Mouse (Mus musculus): ENCODE results near the gene Osbpl2. TPM values are rescaled to one million over a fixed set of nuclear protein-coding genes. Genes with fewer than 3 reads are reported as not detected.
"Not testable (repeated sequence)": the region's sequence is repeated elsewhere in the genome, so short reads cannot be mapped to it uniquely, and the experiment has no call there.

Osbpl2 gene
- polyA plus RNA-seq, 1 experiment from 2014 or later = 72.3 TPM

GRCm38 (mm10) chr2:180170151-180170805 is 51.2 kb downstream of the Osbpl2 start:
- no peak overlapping the region for H3K27ac ChIP-seq (ENCODE audit: low read length)
- H3K9ac ChIP-seq (replicated peaks; ENCODE audit: low read depth, low read length) = no peak overlapping the region
- H3K4me1 ChIP-seq (replicated peaks; ENCODE audit: control insufficient read depth, insufficient read depth, low read length) = peaks cover 19% of the 10 kb centered on the region
- peaks cover 4% of the 10 kb centered on the region for H3K36me3 ChIP-seq (ENCODE audit: control insufficient read depth, insufficient read depth)
- no peak for ATAC-seq
- 70% methylated on average over 11 of the region's 11 CpGs for WGBS
- H3K4me3 ChIP-seq (replicated peaks; ENCODE audit: low read length) = no peak overlapping the region
- no peaks in the 10 kb centered on the region for H3K9me3 ChIP-seq (ENCODE audit: control insufficient read depth, low read length)
- H3K4me2 ChIP-seq (ENCODE audit: low read length) = no peak overlapping the region
- H3K27me3 ChIP-seq (replicated peaks; ENCODE audit: control insufficient read depth, insufficient read depth, low read length) = no peaks in the 10 kb centered on the region

- no peaks in the 10 kb centered on the region for H3K27me3 ChIP-seq (replicated peaks; ENCODE audit: control insufficient read depth, insufficient read depth, low read length)
- no peaks in the 10 kb centered on the region for H3K9me3 ChIP-seq (ENCODE audit: control insufficient read depth, low read length)
- H3K4me2 ChIP-seq (ENCODE audit: low read length) = peak within 1 kb of the TSS; percentile 99
- H3K27ac ChIP-seq (ENCODE audit: low read length) = peak within 1 kb of the TSS; percentile 84
- H3K9ac ChIP-seq (replicated peaks; ENCODE audit: low read depth, low read length) = peak within 1 kb of the TSS; percentile 90
- peak; percentile 99 for ATAC-seq
- H3K4me3 ChIP-seq (replicated peaks; ENCODE audit: low read length) = peak within 1 kb of the TSS; percentile 87
- H3K4me1 ChIP-seq (replicated peaks; ENCODE audit: control insufficient read depth, insufficient read depth, low read length) = peaks cover 19% of the 10 kb centered on the region
- peaks cover 6% of the 10 kb centered on the region for H3K36me3 ChIP-seq (ENCODE audit: control insufficient read depth, insufficient read depth)
- 5% methylated on average over 41 of the region's 41 CpGs for whole genome bisulfite sequencing
Observed at GRCm38 (mm10) chr2:180170806-180171521, 51.9 kb downstream of the Osbpl2 start, which contains the start of gene Adrm1. TSS of gene Adrm1 (plus strand) at chr2:180171485.

GRCm38 (mm10) chr2:180171522-180172070 is 52.5 kb downstream of the Osbpl2 start:
- under 1% methylated on average over 64 of the region's 80 CpGs for WGBS
- peaks cover 19% of the 10 kb centered on the region for H3K4me1 ChIP-seq (replicated peaks; ENCODE audit: control insufficient read depth, insufficient read depth, low read length)
- no peaks in the 10 kb centered on the region for H3K27me3 ChIP-seq (replicated peaks; ENCODE audit: control insufficient read depth, insufficient read depth, low read length)
- peaks cover 10% of the 10 kb centered on the region for H3K36me3 ChIP-seq (ENCODE audit: control insufficient read depth, insufficient read depth)
- H3K27ac ChIP-seq (ENCODE audit: low read length) = peak overlapping the region; percentile 84
- no peaks in the 10 kb centered on the region for H3K9me3 ChIP-seq (ENCODE audit: control insufficient read depth, low read length)
- H3K4me2 ChIP-seq (ENCODE audit: low read length) = peak overlapping the region; percentile 99
- H3K4me3 ChIP-seq (replicated peaks; ENCODE audit: low read length) = peak overlapping the region; percentile 87
- H3K9ac ChIP-seq (replicated peaks; ENCODE audit: low read depth, low read length) = peak overlapping the region; percentile 90
- peak; percentile 56 for ATAC-seq

- H3K27ac ChIP-seq (ENCODE audit: low read length) = no peak overlapping the region
Observed at GRCm38 (mm10) chr2:180172152-180172551, 53.0 kb downstream of the Osbpl2 start.

GRCm38 (mm10) chr2:180173163-180173562 is 54.1 kb downstream of the Osbpl2 start:
- Histone ChIP-seq H3K9ac (replicated peaks; ENCODE audit: low read depth, low read length) (no peak overlapping the region), H3K9me3 (ENCODE audit: control insufficient read depth, low read length) (no peaks in the 10 kb centered on the region), H3K4me2 (ENCODE audit: low read length) (peak overlapping the region; percentile 99; the same call in 1 of the 2 replicates), H3K4me1 (replicated peaks; ENCODE audit: control insufficient read depth, insufficient read depth, low read length) (peaks cover 19% of the 10 kb centered on the region), H3K4me3 (replicated peaks; ENCODE audit: low read length) (no peak overlapping the region), H3K36me3 (ENCODE audit: control insufficient read depth, insufficient read depth) (peaks cover 19% of the 10 kb centered on the region), H3K27ac (ENCODE audit: low read length) (no peak overlapping the region), H3K27me3 (replicated peaks; ENCODE audit: control insufficient read depth, insufficient read depth, low read length) (no peaks in the 10 kb centered on the region)
- WGBS = 71% methylated on average over 4 of the region's 4 CpGs
- no peak for ATAC-seq

More at GRCm38 (mm10) chr2:180172152-180172551, 53.0 kb downstream of the Osbpl2 start:
- no peak for ATAC-seq
- 4% methylated on average over 8 of the region's 9 CpGs for WGBS
- Histone ChIP-seq H3K4me1 (replicated peaks; ENCODE audit: control insufficient read depth, insufficient read depth, low read length) (peaks cover 19% of the 10 kb centered on the region), H3K4me2 (ENCODE audit: low read length) (peak overlapping the region; percentile 99), H3K36me3 (ENCODE audit: control insufficient read depth, insufficient read depth) (peaks cover 13% of the 10 kb centered on the region), H3K9ac (replicated peaks; ENCODE audit: low read depth, low read length) (peak overlapping the region; percentile 90), H3K9me3 (ENCODE audit: control insufficient read depth, low read length) (no peaks in the 10 kb centered on the region), H3K27me3 (replicated peaks; ENCODE audit: control insufficient read depth, insufficient read depth, low read length) (no peaks in the 10 kb centered on the region), H3K4me3 (replicated peaks; ENCODE audit: low read length) (peak overlapping the region; percentile 87)

- not testable (repeated sequence) for H3K9ac ChIP-seq (replicated peaks; ENCODE audit: low read depth, low read length); H3K9me3 ChIP-seq (ENCODE audit: control insufficient read depth, low read length); H3K27ac ChIP-seq (ENCODE audit: low read length); H3K4me3 ChIP-seq (replicated peaks; ENCODE audit: low read length); ATAC-seq; H3K27me3 ChIP-seq (replicated peaks; ENCODE audit: control insufficient read depth, insufficient read depth, low read length); H3K4me2 ChIP-seq (ENCODE audit: low read length)
- Histone ChIP-seq H3K4me1 (replicated peaks; ENCODE audit: control insufficient read depth, insufficient read depth, low read length) (peaks cover 19% of the 10 kb centered on the region), H3K36me3 (ENCODE audit: control insufficient read depth, insufficient read depth) (peaks cover 20% of the 10 kb centered on the region)
- WGBS = 94% methylated on average over 8 of the region's 8 CpGs
Observed at GRCm38 (mm10) chr2:180173711-180174110, 54.6 kb downstream of the Osbpl2 start.

GRCm38 (mm10) chr2:180174121-180174520 is 55.0 kb downstream of the Osbpl2 start:
- no peak overlapping the region for H3K27ac ChIP-seq (ENCODE audit: low read length)
- no peak for ATAC-seq
- peaks cover 19% of the 10 kb centered on the region for H3K4me1 ChIP-seq (replicated peaks; ENCODE audit: control insufficient read depth, insufficient read depth, low read length)
- H3K27me3 ChIP-seq (replicated peaks; ENCODE audit: control insufficient read depth, insufficient read depth, low read length) = no peaks in the 10 kb centered on the region
- peaks cover 20% of the 10 kb centered on the region for H3K36me3 ChIP-seq (ENCODE audit: control insufficient read depth, insufficient read depth)
- 96% methylated on average over 5 of the region's 5 CpGs for WGBS
- no peak overlapping the region for H3K4me3 ChIP-seq (replicated peaks; ENCODE audit: low read length)
- H3K9ac ChIP-seq (replicated peaks; ENCODE audit: low read depth, low read length) = no peak overlapping the region
- H3K9me3 ChIP-seq (ENCODE audit: control insufficient read depth, low read length) = no peaks in the 10 kb centered on the region
- no peak overlapping the region for H3K4me2 ChIP-seq (ENCODE audit: low read length)

GRCm38 (mm10) chr2:180175725-180176124 is 56.6 kb downstream of the Osbpl2 start:
- Histone ChIP-seq H3K4me2 (ENCODE audit: low read length) (no peak overlapping the region), H3K9ac (replicated peaks; ENCODE audit: low read depth, low read length) (no peak overlapping the region), H3K36me3 (ENCODE audit: control insufficient read depth, insufficient read depth) (peaks cover 20% of the 10 kb centered on the region), H3K27me3 (replicated peaks; ENCODE audit: control insufficient read depth, insufficient read depth, low read length) (no peaks in the 10 kb centered on the region), H3K27ac (ENCODE audit: low read length) (no peak overlapping the region), H3K4me1 (replicated peaks; ENCODE audit: control insufficient read depth, insufficient read depth, low read length) (peaks cover 18% of the 10 kb centered on the region), H3K9me3 (ENCODE audit: control insufficient read depth, low read length) (no peaks in the 10 kb centered on the region), H3K4me3 (replicated peaks; ENCODE audit: low read length) (no peak overlapping the region)
- 92% methylated on average over 7 of the region's 7 CpGs for WGBS
- no peak for ATAC-seq

- Histone ChIP-seq H3K9ac (replicated peaks; ENCODE audit: low read depth, low read length) (no peak overlapping the region), H3K4me3 (replicated peaks; ENCODE audit: low read length) (no peak overlapping the region), H3K9me3 (ENCODE audit: control insufficient read depth, low read length) (no peaks in the 10 kb centered on the region), H3K36me3 (ENCODE audit: control insufficient read depth, insufficient read depth) (peaks cover 11% of the 10 kb centered on the region), H3K27ac (ENCODE audit: low read length) (no peak overlapping the region), H3K27me3 (replicated peaks; ENCODE audit: control insufficient read depth, insufficient read depth, low read length) (no peaks in the 10 kb centered on the region), H3K4me1 (replicated peaks; ENCODE audit: control insufficient read depth, insufficient read depth, low read length) (no peaks in the 10 kb centered on the region), H3K4me2 (ENCODE audit: low read length) (no peak overlapping the region)
- no peak for ATAC-seq
- 85% methylated on average over 9 of the region's 9 CpGs for WGBS
Observed at GRCm38 (mm10) chr2:180181542-180181941, 62.4 kb downstream of the Osbpl2 start.
